Mouse (Mus musculus) lung, adult 2 months (tissue): ENCODE measurements around the gene Gusb. TPM values are rescaled to one million over a fixed set of nuclear protein-coding genes. Genes with fewer than 3 reads are reported as not detected.

Experiments used
- DNase-seq: peaks from one replicate; pipeline ENCODE4 v3.0.0; 2022
- H3K4me1 ChIP-seq: fragments of 200-500 bp; 2 replicates; pipeline ENCODE4 v1.6.1; 2011; ENCODE audit warnings: low read length; ENCODE audit not compliant: control insufficient read depth, insufficient read depth
- H3K4me3 ChIP-seq: fragments of 200-500 bp; replicated peaks from 2 replicates; pipeline ENCODE3; 2011; ENCODE audit warnings: low read depth, mild to moderate bottlenecking, control low read depth, low read length; ENCODE audit errors: extremely low read depth
- CTCF ChIP-seq: fragments of 200-500 bp; IDR thresholded peaks from 2 replicates; pipeline ENCODE4 v1.5.1; 2011; ENCODE audit warnings: mild to moderate bottlenecking, low read length, control low read depth; ENCODE audit not compliant: insufficient read depth
- POLR2A ChIP-seq: fragments of 200-500 bp; IDR thresholded peaks from 2 replicates; pipeline ENCODE4 v1.6.1; 2011; ENCODE audit warnings: low read depth, mild to moderate bottlenecking, control low read depth, low read length, borderline replicate concordance; ENCODE audit errors: extremely low read depth
- WGBS: fragments of 180-500 bp; shearing (Covaris S2); methylation state at CpG from one replicate; pipeline ENCODE4 v1.1.7; 2018; 5-methylcytosine and 5-hydroxymethylcytosine counted together
- polyA plus RNA-seq: library from polyadenylated mRNA; depleted of rRNA; stranded (reverse); fragments of >200 nt; gene quantifications from 2 replicates; pipeline ENCODE4 v1.2.3, GENCODE M21; 2012

Gusb gene
- polyA plus RNA-seq, 1 experiment, result 44.8 TPM

DNA sequence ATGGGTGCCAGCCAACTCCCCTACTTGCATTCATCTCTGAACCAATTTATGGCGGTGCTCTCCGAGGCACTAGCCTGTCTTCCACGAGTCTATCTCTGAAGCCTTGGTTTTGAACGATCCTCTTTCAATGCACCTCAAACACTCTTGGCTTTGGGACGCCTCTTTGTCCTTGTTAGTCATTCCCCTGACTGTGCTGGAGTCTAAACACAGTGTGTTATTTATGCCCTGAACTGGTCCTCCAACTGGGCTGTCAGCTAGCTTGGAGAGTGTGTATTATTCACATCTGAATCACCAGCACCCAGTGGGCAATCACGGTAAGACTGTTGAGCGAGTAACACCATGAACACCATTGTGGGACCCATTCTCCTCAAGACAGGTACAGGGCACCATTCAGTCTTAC is 24.8 kb upstream of the Gusb start:
- no peak for DNase-seq
- no peak overlapping the region for H3K4me3 ChIP-seq
- TF ChIP-seq POLR2A, result no peak
- no peak for TF ChIP-seq CTCF
- H3K4me1 ChIP-seq, result peaks cover 3% of the 10 kb centered on the region; the same call in 1 of the 2 replicates
- 72% methylated on average over 7 of the region's 7 CpGs for WGBS

DNA sequence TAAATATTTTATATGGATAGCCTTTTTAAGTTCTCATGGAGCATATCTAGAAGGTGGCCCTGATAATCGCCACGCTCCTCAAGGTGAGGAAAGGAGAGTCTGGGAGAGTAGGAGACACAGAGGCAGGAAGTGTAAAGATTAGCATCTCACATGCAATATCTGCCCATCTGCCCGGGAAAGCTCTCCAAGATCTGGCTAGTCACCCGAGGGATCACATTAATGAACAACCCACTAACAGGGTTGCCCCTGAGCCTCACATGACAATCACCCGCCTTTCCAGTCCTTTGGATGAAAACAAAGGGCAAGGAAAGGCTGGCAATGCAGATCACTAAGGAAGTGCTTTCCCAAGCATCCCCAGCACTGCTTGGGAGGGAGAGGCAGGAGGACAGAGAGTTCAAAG is 24.3 kb upstream of the Gusb start:
- WGBS, result 61% methylated on average over 5 of the region's 5 CpGs

DNA sequence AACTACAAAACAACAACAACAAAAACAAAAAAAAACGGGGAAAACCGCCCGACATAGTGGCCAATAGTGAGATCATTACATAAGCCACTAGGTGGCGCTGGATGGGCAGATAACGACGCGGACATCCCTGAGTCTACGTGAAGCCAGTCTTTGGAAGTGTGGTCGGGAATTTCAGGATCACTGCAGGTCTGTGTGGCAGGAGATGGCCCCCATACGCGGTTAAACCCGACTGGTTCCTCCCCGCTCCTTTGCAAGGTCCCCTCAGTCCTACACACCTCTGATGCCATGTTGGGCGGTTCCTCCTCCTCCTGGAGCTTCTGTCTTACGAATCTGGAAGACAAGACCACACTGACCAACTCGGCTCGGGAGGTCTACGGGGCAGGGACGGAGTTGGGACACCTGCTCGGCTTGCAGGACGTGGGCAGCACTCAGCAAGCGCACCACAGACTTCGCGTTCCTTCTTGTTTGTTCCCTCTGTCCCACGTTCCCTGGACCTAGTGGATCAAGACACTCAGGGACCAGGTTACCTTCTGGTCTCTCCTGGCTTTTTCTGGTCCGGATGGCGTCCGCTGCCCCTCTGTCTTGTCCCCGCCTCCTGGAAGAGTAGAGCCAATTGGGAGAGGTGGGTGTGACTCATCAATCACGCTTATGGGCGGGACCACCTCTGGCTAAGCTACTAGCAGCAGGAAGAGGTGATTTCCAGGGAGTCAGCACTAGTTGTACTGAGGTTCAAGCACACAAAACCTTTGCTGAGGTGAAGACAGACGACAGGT is 21.1 kb upstream of the Gusb start:
- peak; percentile 82 for TF ChIP-seq CTCF
- TF ChIP-seq POLR2A, result peak; percentile 43; the same call in 1 of the 2 replicates
- Histone ChIP-seq H3K4me1 (no peaks in the 10 kb centered on the region), H3K4me3 (peak overlapping the region; percentile 70)
- peak; percentile 87 for DNase-seq
- 0% methylated on average over 32 of the region's 32 CpGs for WGBS

More for the DNA sequence above, 24.3 kb upstream of the Gusb start:
- TF ChIP-seq CTCF, result no peak
- TF ChIP-seq POLR2A, result no peak
- peaks cover 3% of the 10 kb centered on the region; the same call in 1 of the 2 replicates for H3K4me1 ChIP-seq
- no peak overlapping the region for H3K4me3 ChIP-seq
- no peak for DNase-seq

DNA sequence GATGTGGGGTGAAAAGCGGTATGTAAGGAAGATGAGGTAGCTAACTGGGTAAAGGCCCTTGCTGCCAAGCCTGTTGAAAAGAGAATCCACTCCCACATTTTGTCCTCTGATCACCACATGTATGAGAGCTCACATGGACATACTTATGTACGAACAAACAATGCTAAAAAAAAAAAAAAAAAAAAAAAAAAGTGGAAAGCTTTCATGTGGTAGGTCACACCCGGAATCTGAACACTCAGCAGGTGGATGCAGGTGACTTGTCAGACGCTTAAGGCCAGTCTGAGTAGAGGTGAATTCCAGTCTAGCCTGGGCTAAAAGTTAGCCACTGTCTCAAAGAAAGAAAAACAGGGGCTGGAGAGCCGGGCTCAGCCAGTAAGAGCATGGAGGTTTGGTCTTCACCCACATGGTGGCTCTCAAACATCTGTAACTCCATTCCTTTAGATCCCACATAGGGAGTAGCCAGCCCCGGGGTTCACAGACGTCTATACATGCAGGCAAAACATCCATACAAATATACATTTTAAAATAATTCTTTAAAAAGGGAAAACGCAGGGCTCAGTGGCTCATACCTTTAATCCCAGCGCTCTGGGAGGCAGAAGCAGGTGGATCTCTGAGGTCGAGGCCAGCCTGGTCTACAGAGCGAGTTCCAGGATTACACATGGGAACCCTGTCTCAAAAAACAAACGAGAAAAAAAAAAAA is 20.4 kb upstream of the Gusb start:
- 34% methylated on average over 12 of the region's 12 CpGs for WGBS
- H3K4me1 ChIP-seq, result no peaks in the 10 kb centered on the region
- H3K4me3 ChIP-seq, result no peak overlapping the region
- TF ChIP-seq POLR2A (no peak), CTCF (no peak)
- no peak for DNase-seq

DNA sequence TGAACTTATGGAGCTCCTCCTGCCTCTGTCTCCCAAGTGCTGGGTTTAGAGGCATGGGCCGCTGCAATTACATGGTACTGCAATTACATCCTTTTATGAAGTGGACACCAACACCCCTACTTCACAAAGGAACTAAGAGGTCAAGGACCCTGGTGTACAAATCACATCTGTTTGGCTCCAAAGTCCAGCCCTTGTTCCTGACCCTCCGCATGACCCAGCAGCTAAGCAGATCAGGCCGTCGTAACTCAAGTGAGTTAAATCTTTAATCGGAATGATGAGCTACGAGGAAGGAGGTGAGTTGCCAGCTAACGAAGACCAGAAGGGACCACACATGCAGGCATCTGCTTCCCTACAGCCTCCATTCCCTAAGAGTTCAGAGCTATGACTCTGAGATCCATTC is 19.5 kb upstream of the Gusb start:
- no peak for TF ChIP-seq CTCF
- TF ChIP-seq POLR2A, result no peak
- 86% methylated on average over 7 of the region's 7 CpGs for WGBS
- Histone ChIP-seq H3K4me3 (no peak overlapping the region), H3K4me1 (no peaks in the 10 kb centered on the region)
- DNase-seq, result no peak

DNA sequence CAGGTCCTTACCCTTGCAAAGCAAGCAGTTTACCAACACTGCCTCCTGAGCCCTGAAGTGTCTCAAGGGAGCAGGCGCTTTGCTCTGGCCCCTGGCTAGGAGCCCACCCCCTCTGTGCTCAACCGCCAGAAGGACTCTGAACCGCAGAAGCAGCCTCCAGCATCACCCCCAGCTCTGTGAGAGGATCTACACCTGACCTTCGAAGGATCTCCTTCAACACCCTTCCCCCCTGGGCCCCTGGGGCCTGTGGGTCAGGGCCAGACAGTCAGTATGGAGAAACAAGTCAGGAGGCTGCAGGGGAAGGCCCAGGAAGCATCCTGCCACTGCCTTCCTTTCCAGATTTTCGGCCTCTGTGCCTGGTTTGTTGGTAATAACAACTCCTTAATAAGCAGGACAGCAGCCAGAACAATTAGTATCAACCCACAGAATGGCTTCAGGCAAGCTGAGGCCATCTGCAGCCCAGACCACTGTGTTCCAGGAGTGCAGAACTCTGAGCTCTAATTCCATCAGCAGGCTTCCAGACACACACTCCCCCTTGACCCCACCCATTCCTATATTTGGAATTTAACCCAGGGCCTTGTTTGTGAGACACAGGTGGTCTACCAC is 18.6 kb upstream of the Gusb start:
- 70% methylated on average over 5 of the region's 5 CpGs for WGBS
- TF ChIP-seq CTCF (no peak), POLR2A (no peak)

DNA sequence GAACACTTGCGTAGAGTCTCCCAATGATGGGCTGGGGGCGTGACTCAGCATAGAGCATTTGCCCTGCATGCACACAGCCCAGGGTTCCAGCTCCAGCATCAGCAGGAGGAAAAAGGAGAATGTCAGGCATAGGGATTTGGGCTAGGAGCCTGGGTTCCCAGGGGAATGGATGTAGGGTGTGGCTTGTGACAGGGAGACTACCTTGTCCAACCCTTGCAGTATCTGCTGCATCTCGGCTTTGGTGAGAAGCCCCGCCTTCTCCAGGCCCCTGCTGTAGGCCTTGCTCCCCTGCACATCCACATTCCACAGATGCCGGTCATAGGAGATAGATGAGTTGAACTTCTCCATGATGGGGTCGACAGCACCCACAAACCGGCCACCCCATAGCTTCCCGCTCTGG is 16.6 kb upstream of the Gusb start:
- H3K4me1 ChIP-seq, result no peaks in the 10 kb centered on the region
- WGBS, result 67% methylated on average over 8 of the region's 8 CpGs
- no peak for DNase-seq
- no peak overlapping the region for H3K4me3 ChIP-seq
- no peak for TF ChIP-seq CTCF
- no peak for TF ChIP-seq POLR2A

More for the DNA sequence above, 18.6 kb upstream of the Gusb start:
- no peak for DNase-seq
- Histone ChIP-seq H3K4me1 (no peaks in the 10 kb centered on the region), H3K4me3 (no peak overlapping the region)

DNA sequence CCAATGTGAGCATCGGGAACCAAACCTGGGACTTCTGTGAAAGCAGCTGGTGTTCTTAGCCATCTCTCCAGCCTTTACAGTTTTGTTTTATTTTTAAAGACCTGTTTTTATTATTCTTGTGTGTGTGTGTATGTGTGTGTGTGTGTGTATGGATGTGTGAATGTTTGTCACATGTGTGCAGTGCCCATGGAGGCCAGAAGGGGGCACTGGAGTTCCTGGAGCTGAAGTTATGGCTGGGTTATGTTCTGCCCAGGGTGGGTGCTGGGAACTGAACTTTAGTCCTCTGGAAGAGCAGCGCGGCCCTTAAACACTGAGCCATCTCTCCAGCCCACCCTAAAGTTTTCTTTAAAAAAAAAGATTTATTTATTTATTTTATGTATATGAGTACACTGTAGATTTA is 12.3 kb upstream of the Gusb start:
- H3K4me3 ChIP-seq, result no peak overlapping the region
- DNase-seq, result no peak
- 0 out of 2 replicates have a peak, but pooled peaks have one; percentile 2 for TF ChIP-seq CTCF
- no peak for TF ChIP-seq POLR2A
- no peaks in the 10 kb centered on the region for H3K4me1 ChIP-seq
- WGBS, result 97% methylated on average over 3 of the region's 3 CpGs

DNA sequence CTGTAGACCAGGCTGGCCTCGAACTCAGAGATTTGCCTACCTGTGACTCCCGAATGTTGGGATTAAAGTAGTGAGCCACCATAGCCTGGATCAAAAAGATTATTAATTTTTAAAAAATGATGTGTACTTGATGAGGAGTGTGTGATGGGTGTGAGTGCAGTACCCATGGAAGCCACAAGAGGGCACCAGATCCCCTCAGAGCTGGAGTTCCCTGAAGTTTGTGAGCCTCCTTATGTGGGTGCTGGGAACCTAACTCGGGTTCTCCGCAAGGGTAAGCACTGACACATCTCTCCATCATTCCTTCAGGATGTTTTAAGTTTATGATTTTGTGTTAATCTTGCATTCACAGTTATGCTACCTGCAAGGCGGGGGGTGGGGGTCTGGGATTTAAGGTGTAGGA is 8.1 kb upstream of the Gusb start:
- Histone ChIP-seq H3K4me3 (no peak overlapping the region), H3K4me1 (no peaks in the 10 kb centered on the region)
- no peak for DNase-seq
- TF ChIP-seq POLR2A, result no peak
- TF ChIP-seq CTCF, result peak; percentile 47
- 93% methylated on average over 5 of the region's 5 CpGs for WGBS
